Mouse (Mus musculus) ES-CJ7 (cell line): ENCODE measurements around the gene Tacr1.
A peak's percentile ranks its signal among the peaks of the same experiment; 100 is the strongest.

Source experiments
- DNase-seq: peaks from one replicate; pipeline ENCODE4 v3.0.0; 2011; ENCODE audit warnings: low read depth, low spot score

The Tacr1 gene

DNA sequence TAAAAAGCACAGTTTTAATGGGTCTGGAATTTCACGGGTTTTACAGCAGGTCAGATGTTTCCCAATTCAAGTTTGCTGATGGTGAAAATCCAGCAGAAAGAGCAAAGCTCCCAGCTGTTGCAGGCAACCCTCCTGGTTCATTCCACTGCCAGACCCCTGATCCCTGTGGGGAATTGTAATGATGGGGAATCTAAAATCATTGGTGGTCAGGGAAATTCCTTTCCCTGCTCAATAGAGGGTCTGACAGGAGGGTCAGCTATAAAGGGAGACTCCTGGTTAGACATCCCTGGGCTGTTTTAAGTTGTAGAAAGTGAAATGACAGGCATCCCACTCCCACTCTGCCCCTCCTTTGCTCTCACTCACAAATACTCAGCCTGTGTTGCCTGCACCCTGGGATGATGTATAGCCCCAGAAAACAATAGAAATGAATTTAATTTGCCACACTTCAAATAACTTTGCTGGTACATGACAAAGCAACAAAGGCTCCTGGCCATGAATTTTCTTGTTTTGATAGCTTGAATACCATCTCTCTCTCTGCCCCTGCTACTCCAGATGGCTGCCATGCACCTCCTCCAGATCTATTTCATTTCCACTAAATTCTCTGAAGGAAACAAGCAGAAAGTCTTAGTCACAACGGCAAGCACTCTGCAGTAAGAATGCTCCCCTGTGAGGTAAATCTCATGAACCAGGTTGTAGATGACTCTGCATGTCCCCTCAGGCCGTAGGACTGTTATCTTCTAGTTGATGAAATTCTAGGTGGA is 123.2 kb downstream of the Tacr1 start:
- no peak for DNase-seq

DNA sequence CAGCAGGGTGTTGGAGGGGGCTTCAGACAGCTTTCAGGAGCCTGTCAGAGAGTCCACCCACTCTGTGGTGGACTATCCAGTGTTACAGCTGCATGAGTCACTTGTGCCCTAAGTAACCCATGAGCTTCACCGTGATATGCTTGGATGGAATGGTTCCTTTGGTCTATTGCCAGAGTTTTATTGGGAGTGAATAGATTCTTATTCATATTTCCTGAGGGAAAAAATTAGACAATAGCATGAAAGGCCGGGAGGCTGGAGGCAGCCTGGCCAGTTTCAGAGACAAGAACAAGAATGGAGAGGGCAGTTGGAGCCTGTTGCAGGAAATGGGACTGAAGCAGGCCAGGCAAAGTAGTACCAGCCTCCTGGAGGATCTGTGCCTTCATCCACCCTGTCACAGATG is 126.5 kb downstream of the Tacr1 start:
- no peak for DNase-seq

DNA sequence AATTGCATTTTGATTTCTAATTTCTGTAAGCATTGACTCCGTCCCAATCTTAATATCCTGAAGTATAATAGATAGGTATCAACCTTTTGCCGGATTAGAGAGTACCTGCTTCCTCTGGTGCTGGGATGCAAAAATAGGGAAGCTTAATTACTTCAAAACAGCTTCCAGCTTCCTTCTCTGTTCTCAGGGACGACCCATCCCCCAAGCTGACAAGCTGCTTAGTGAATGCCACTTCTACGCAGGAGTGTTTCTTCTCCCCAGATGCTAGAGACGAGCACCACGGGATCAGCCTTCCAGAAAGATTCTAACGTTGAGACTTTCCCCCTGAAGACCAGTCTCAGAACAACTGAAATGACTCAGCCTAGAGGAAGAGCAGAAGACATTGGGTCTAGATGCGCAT is 134.5 kb downstream of the Tacr1 start:
- peak; percentile 9 for DNase-seq

DNA sequence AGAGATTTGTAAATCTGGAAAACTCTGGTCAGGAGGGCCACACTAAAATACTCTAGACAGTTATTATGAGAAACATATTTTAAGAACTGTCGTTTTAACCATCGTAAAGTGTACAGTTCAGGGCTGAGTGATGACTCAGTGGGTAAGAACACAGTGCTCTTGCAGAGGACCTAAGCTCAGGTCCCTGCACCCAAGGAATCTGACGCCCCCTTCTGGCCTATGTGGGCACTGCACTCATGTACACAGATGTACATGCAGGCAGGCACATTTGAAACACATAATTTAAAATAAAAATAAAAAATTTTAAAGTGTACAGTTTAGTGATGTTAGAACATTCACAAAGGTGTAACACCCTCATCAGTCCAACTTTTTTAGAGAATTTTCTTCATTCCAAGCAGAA is 147.1 kb downstream of the Tacr1 start:
- DNase-seq: peak; percentile 41

DNA sequence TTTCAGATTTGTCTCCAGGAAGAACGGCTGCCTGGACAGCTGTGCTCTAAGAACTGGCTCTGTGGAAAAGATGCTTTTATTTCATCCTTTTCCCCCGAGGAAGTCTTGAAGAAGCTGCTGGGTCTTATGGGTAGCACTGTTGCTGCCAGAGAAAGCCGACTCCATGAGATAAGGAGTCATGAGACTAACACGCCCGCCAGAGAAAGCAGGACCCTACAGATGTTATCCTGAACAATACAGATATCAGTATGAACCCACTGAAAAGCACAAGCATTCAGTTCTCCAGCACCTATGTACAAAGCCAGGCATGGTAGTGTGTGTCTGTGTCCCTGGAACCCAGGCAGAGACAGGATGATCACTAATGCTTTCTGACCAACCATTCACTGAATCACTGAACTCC is 173.3 kb downstream of the Tacr1 start:
- no peak for DNase-seq

DNA sequence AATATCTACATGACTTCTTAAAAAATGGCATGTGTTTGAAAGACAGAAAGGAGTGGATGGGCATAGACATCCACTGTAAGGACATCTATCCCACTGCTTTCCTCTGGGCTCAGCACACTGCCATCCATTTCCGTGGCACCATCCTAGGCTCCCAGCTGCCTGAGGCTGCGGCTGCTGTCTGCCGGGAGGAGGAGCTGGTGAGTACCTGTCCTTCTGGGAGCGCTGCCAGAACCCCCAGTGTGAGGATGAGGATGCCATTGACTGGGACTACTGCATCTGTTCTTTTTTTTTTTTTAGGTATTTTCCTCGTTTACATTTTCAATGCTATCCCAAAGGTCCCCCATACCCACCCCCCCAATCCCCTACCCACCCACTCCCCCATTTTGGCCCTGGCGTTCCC is 183.3 kb downstream of the Tacr1 start:
- peak; percentile 53 for DNase-seq

DNA sequence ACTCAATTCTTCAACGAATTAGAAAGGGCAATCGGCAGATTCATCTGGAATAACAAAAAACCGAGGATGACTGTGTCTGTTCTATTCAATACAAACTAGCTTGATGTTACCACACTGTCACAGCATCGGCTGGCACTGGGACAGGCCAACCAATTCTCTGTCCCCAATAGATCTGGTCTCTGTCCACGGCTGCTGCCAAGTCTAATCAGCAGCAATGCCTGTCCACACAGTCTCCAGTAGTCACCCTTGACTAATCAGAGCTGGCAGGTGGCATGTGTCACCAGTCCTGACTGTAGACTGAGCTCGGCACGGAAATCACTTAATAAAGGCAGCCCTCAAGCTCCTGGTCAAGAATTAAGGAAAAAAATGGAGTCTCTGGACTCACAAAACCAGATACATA is 187.3 kb downstream of the Tacr1 start:
- no peak for DNase-seq

DNA sequence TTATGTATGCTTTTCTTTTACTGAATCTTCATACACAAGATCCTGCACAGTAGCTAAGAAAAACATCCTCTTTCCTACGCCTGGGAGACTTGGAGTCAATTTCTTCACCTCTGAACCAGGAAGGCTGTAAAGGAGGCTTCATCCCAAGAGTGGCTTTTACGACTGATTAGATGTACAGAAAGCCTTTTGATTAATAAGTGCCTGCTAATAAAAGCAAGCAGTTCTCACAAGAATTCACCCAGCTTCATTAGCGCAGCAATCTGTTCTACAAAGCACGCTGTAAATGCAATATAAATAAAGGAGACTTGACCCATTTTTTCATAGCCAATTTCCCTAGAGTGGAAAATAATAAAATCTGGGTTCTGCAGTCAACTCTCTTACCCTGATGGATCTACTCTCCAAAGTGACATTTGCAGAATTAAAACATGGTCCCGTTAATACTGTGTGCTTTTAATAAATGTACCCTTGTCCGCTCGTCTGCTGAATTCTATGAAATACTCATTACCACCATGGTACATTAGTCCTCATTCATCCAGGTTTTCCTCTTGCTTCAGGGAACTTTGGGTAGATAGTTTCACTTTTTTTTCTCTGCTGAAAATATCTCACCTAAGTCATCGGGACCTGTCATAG is 193.4 kb downstream of the Tacr1 start:
- DNase-seq: no peak

DNA sequence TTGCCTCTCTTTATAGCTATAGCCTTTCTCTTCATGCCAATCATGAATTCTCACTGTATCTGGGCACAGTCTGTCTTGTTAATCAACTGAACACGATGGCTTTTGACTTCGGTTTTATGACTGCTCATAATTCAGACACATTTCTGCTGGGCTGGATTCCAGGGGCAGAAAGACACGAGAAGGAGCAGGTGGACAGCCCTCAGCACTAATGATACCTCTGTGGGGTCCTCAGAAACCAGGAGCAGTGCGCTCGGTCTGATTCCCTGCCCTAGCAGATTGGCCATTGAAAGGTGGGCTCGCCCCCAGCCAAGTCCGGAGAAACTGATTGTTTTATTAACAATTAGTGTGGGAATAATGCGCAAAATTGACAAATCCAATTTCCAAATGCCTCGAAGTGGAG is 201.1 kb downstream of the Tacr1 start:
- DNase-seq: no peak

DNA sequence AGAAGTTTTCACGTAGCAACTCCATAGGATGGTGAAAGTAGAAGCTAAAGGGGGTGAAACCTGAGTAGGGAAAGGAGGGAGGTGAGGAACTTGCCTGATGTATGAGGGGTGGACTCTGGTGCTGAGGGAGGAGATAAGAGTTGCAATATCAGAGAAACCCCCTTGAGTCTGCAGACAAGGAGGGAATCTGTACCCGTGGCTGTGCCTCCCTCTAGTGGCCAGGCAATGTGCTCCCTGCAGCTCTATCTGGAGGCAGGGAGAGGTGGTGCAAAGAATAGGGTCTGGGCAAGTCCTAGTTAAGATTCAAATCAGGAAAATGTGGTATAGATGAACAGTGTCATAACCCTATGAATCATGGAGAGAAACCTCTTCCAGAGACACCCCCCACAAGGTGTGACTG is 201.5 kb downstream of the Tacr1 start:
- peak; percentile 70 for DNase-seq

DNA sequence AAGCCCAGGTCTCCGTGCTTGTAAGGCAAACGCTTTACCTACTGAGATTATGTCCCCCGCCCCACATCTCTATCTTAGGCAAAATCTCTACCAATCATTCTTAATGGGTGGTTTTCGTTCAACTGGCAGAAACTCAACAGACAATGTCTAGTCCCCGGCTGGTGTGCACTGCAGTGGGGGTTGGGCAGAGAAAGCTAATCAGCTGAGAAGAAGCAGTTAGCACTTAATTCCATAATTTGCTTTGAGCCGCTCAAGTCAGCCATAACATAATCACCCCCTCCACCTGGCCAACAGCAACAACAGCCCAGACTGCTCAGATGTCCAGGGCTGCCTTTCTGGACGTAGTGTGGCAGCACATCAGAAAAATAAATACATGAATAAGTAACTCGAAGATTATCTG is 202.7 kb downstream of the Tacr1 start:
- DNase-seq: no peak

DNA sequence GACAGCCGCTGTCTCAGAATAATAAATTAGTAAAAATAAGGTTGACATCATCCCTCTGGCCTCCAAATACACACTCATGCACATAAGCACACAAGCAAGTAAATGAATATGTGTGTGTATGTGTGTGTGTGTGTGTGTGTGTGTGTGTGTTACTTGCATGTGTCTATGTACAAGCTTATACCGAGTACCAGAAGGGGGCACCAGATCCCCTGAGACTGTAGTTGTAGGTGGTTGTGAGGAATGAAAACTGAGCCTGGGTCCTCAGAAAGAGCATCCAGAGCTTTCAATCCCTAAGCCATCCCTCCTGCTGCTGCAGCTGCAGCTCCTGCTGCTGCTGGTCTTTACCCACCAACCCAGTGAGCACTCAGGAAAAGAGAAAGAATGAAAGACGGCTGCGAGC is 206.6 kb downstream of the Tacr1 start:
- peak; percentile 69 for DNase-seq

DNA sequence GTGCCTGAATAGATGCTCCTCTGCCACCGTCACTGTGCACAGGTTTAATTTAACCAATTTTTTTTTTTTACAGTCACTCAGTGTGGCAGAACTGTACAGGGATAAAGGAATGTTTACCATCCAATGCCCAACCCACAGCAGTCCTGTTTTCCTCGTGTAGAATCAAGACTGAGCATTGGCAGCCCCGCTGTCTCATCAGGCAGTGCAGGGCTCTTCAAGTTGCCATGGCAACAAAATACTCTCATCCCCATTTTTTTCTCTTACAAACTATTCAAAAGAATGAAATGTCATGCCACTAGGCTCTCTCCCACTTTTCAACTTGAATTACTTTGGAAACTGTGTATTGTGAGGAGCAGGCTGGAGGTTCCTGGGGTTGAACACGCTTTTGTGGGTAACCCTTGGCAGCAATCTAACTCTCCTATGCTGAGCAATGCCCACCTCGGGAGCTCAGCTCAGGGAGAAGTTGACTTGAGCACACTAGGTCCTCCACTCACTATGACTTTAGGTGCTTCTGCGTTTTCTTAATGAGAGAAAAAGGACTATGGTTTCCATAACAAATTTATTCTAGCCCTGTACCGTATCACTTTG is 207.3 kb downstream of the Tacr1 start:
- DNase-seq: no peak
